Mouse (Mus musculus) forebrain, embryonic 10.5 days (tissue): ENCODE data around the gene Klhl26. TPM values are rescaled to one million over a fixed set of nuclear protein-coding genes. Genes with fewer than 3 reads are reported as not detected.

ENCODE experiments used
- DNase-seq: peaks from one replicate; pipeline ENCODE4 v3.0.0-alpha.2; 2017; ENCODE audit warnings: low spot score; ENCODE audit errors: extremely low spot score
- H3K27ac ChIP-seq: fragments of 300-500 bp; sonication (generic); 2 replicates; pipeline ENCODE4 v1.5.1; 2016; ENCODE audit warnings: mild to moderate bottlenecking
- H3K27me3 ChIP-seq: fragments of 300-500 bp; sonication (generic); 2 replicates; pipeline ENCODE4 v1.6.1; 2016; ENCODE audit warnings: mild to moderate bottlenecking; ENCODE audit not compliant: poor library complexity, severe bottlenecking
- H3K36me3 ChIP-seq: fragments of 300-500 bp; sonication (generic); replicated peaks from 2 replicates; pipeline ENCODE4 v1.6.1; 2016; ENCODE audit warnings: mild to moderate bottlenecking, moderate library complexity
- H3K4me1 ChIP-seq: fragments of 300-500 bp; sonication (generic); 2 replicates; pipeline ENCODE4 v1.6.1; 2016
- H3K4me3 ChIP-seq: fragments of 300-500 bp; sonication (generic); 2 replicates; pipeline ENCODE4 v1.5.1; 2016; ENCODE audit warnings: mild to moderate bottlenecking, moderate library complexity
- H3K9me3 ChIP-seq: fragments of 300-500 bp; sonication (generic); 2 replicates; pipeline ENCODE4 v1.6.1; 2016; ENCODE audit warnings: mild to moderate bottlenecking, moderate library complexity
- WGBS: fragments of 180-500 bp; shearing (Covaris S2); methylation state at CpG from one replicate; pipeline ENCODE4 v1.1.7; 2016; 5-methylcytosine and 5-hydroxymethylcytosine counted together
- polyA plus RNA-seq: library from polyadenylated mRNA; unstranded; fragments of >200 nt; fragmentation: Nextera tagmentation; extraction: Ambion mirVana; gene quantifications from 2 replicates; pipeline ENCODE4 v1.2.1, GENCODE M21; 2016

Klhl26 gene
- polyA plus RNA-seq, 1 experiment from 2014 or later = 19.9 TPM

GRCm38 (mm10) chr8:70507027-70507393 lies 30.2 kb upstream of the Klhl26 start:
- peaks cover 80% of the 10 kb centered on the region for H3K4me1 ChIP-seq
- peaks cover 29% of the 10 kb centered on the region for H3K27me3 ChIP-seq
- peak overlapping the region; percentile 94 for H3K27ac ChIP-seq
- no peak for DNase-seq
- peak overlapping the region; percentile 61 for H3K4me3 ChIP-seq
- H3K9me3 ChIP-seq = no peaks in the 10 kb centered on the region
- peaks cover 43% of the 10 kb centered on the region for H3K36me3 ChIP-seq
- WGBS = 56% methylated on average over 5 of the region's 5 CpGs

- H3K36me3 ChIP-seq = peaks cover 38% of the 10 kb centered on the region
- peaks cover 34% of the 10 kb centered on the region for H3K27me3 ChIP-seq
- WGBS = 2% methylated on average over 40 of the region's 40 CpGs
- peaks cover 80% of the 10 kb centered on the region for H3K4me1 ChIP-seq
- H3K27ac ChIP-seq = peak within 1 kb of the TSS; percentile 94
- peak within 1 kb of the TSS; percentile 61 for H3K4me3 ChIP-seq
- no peaks in the 10 kb centered on the region for H3K9me3 ChIP-seq
- peak; percentile 97 for DNase-seq
Measured at GRCm38 (mm10) chr8:70506328-70507026, 29.7 kb upstream of the Klhl26 start, which contains the start of gene Rex1bd. Gene Rex1bd (minus strand): TSS chr8:70506752.

- WGBS = 40% methylated on average over 32 of the region's 32 CpGs
- peak overlapping the region; percentile 61 for H3K4me3 ChIP-seq
- no peak for DNase-seq
Measured at GRCm38 (mm10) chr8:70505698-70506327, 29.0 kb upstream of the Klhl26 start.

GRCm38 (mm10) chr8:70504851-70505250 lies 28.1 kb upstream of the Klhl26 start:
- peaks cover 38% of the 10 kb centered on the region for H3K36me3 ChIP-seq
- no peaks in the 10 kb centered on the region for H3K9me3 ChIP-seq
- H3K4me3 ChIP-seq = peak overlapping the region; percentile 61; the same call in 1 of the 2 replicates
- H3K27me3 ChIP-seq = peaks cover 51% of the 10 kb centered on the region
- peaks cover 91% of the 10 kb centered on the region for H3K4me1 ChIP-seq
- peak; percentile 84 for DNase-seq
- WGBS = 70% methylated on average over 3 of the region's 3 CpGs
- no peak overlapping the region for H3K27ac ChIP-seq

More at GRCm38 (mm10) chr8:70505698-70506327, 29.0 kb upstream of the Klhl26 start:
- peak overlapping the region; percentile 94 for H3K27ac ChIP-seq
- peaks cover 81% of the 10 kb centered on the region for H3K4me1 ChIP-seq
- H3K27me3 ChIP-seq = peaks cover 41% of the 10 kb centered on the region
- no peaks in the 10 kb centered on the region for H3K9me3 ChIP-seq
- peaks cover 38% of the 10 kb centered on the region for H3K36me3 ChIP-seq

- peaks cover 36% of the 10 kb centered on the region for H3K36me3 ChIP-seq
Measured at GRCm38 (mm10) chr8:70504291-70504716, 27.5 kb upstream of the Klhl26 start.

GRCm38 (mm10) chr8:70503062-70503750 lies 26.4 kb upstream of the Klhl26 start:
- H3K9me3 ChIP-seq = no peaks in the 10 kb centered on the region
- peak overlapping the region; percentile 45; the same call in 1 of the 2 replicates for H3K27ac ChIP-seq
- 10% methylated on average over 46 of the region's 46 CpGs for WGBS
- peaks cover 25% of the 10 kb centered on the region for H3K36me3 ChIP-seq
- peak; percentile 73 for DNase-seq
- H3K4me1 ChIP-seq = peaks cover 85% of the 10 kb centered on the region
- peaks cover 67% of the 10 kb centered on the region for H3K27me3 ChIP-seq
- peak overlapping the region; percentile 21 for H3K4me3 ChIP-seq

More at GRCm38 (mm10) chr8:70504291-70504716, 27.5 kb upstream of the Klhl26 start:
- Histone ChIP-seq H3K9me3 (no peaks in the 10 kb centered on the region), H3K4me1 (peaks cover 93% of the 10 kb centered on the region), H3K4me3 (peak overlapping the region; percentile 61; the same call in 1 of the 2 replicates), H3K27ac (peak overlapping the region; percentile 2; the same call in 1 of the 2 replicates), H3K27me3 (peaks cover 56% of the 10 kb centered on the region)
- peak; percentile 56 for DNase-seq
- 68% methylated on average over 16 of the region's 16 CpGs for WGBS

GRCm38 (mm10) chr8:70502540-70502939 lies 25.8 kb upstream of the Klhl26 start:
- no peak for DNase-seq
- Histone ChIP-seq H3K27me3 (peaks cover 74% of the 10 kb centered on the region), H3K9me3 (no peaks in the 10 kb centered on the region), H3K27ac (no peak overlapping the region), H3K4me3 (peak overlapping the region; percentile 29; the same call in 1 of the 2 replicates), H3K4me1 (peaks cover 80% of the 10 kb centered on the region), H3K36me3 (peaks cover 19% of the 10 kb centered on the region)
- 28% methylated on average over 12 of the region's 12 CpGs for WGBS

- H3K4me1 ChIP-seq = peaks cover 75% of the 10 kb centered on the region
Measured at GRCm38 (mm10) chr8:70501820-70502529, 25.2 kb upstream of the Klhl26 start.

GRCm38 (mm10) chr8:70500386-70501301 lies 23.9 kb upstream of the Klhl26 start:
- Histone ChIP-seq H3K36me3 (peaks cover 12% of the 10 kb centered on the region), H3K9me3 (no peaks in the 10 kb centered on the region), H3K4me3 (peak overlapping the region; percentile 37), H3K27ac (0 out of 2 replicates have a peak overlapping the region, but pooled peaks have one; percentile 9), H3K4me1 (peaks cover 69% of the 10 kb centered on the region), H3K27me3 (peaks cover 93% of the 10 kb centered on the region)
- 6% methylated on average over 39 of the region's 39 CpGs for WGBS
- no peak for DNase-seq

More at GRCm38 (mm10) chr8:70501820-70502529, 25.2 kb upstream of the Klhl26 start:
- 11% methylated on average over 23 of the region's 23 CpGs for WGBS
- DNase-seq = no peak
- Histone ChIP-seq H3K4me3 (peak overlapping the region; percentile 29), H3K36me3 (peaks cover 13% of the 10 kb centered on the region), H3K27me3 (peaks cover 79% of the 10 kb centered on the region), H3K27ac (no peak overlapping the region), H3K9me3 (no peaks in the 10 kb centered on the region)

GRCm38 (mm10) chr8:70495771-70496062 lies 18.9 kb upstream of the Klhl26 start:
- peaks cover 100% of the 10 kb centered on the region for H3K27me3 ChIP-seq
- H3K4me3 ChIP-seq = peak overlapping the region; percentile 50
- no peak for DNase-seq
- H3K27ac ChIP-seq = peak overlapping the region; percentile 59; the same call in 1 of the 2 replicates
- WGBS = 6% methylated on average over 12 of the region's 12 CpGs
- no peaks in the 10 kb centered on the region for H3K9me3 ChIP-seq
- H3K36me3 ChIP-seq = no peaks in the 10 kb centered on the region
- peaks cover 69% of the 10 kb centered on the region for H3K4me1 ChIP-seq

- WGBS = 2% methylated on average over 21 of the region's 21 CpGs
- no peak for DNase-seq
- Histone ChIP-seq H3K4me3 (peak overlapping the region; percentile 50), H3K27me3 (peaks cover 100% of the 10 kb centered on the region), H3K9me3 (no peaks in the 10 kb centered on the region), H3K36me3 (no peaks in the 10 kb centered on the region), H3K4me1 (peaks cover 69% of the 10 kb centered on the region), H3K27ac (peak overlapping the region; percentile 59; the same call in 1 of the 2 replicates)
Measured at GRCm38 (mm10) chr8:70495001-70495770, 18.4 kb upstream of the Klhl26 start.
